Mouse (Mus musculus) spleen, adult 18-20 months (tissue): ENCODE measurements around the gene Lef1.

ENCODE experiments used
- DNase-seq, 2 experiments: peaks; one replicate each; pipeline ENCODE4 v3.0.0; 2022; ENCODE audit warnings: mixed read lengths in 2 of 2

The Lef1 gene

DNA sequence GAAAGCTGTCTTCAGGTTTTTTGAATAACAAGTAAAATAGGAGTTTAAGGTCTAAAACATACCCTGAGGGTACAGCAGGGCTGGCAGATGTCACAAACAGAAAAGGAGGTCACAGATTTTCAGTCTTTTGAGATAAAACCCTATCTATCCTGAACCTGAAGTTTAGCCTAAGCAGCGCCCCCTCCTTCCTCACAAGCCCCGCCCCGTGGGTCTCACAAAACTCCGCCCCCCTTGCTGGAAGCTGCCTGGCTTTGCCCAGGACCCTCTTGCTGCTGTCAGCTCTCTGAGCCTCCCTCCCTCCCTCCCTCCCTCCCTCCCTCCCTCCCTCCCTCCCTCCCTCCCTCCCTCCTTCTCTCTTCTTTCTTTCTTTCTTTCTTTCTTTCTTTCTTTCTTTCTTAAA lies 31.3 kb downstream of the Lef1 start:
- DNase-seq: no peak

- DNase-seq: no peak
Measured at GRCm38 (mm10) chr3:131144250-131144649, 34.0 kb downstream of the Lef1 start.

DNA sequence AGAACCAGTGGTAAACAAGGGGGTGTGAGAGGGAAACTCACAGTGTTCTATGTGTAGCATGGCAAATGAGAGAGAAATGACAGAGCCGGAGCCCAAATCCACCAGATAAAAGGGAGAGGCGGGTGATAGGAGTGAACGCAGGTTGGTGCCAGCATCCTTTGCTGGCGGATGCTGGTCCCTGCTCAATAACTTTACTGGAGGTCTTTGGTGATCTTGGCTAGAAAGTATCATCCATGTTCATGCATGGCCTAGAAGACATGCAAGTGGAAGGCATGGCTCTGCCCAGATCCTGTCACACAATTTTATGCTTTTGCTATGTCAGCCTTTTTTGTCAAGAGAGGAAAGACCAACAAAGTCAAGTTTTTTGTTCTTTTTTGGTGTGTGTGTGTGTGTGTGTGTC lies 42.6 kb downstream of the Lef1 start:
- no peak for DNase-seq

GRCm38 (mm10) chr3:131153896-131154295 lies 43.6 kb downstream of the Lef1 start:
- no peak for DNase-seq

GRCm38 (mm10) chr3:131154576-131154975 lies 44.3 kb downstream of the Lef1 start:
- DNase-seq: no peak

GRCm38 (mm10) chr3:131155066-131155465 lies 44.8 kb downstream of the Lef1 start:
- no peak for DNase-seq

GRCm38 (mm10) chr3:131155657-131156056 lies 45.4 kb downstream of the Lef1 start:
- DNase-seq: no peak

GRCm38 (mm10) chr3:131156377-131156776 lies 46.1 kb downstream of the Lef1 start:
- DNase-seq: no peak

- peak in 1 of 2 experiments; percentile 33 for DNase-seq
Measured at GRCm38 (mm10) chr3:131157471-131157870, 47.2 kb downstream of the Lef1 start.

DNA sequence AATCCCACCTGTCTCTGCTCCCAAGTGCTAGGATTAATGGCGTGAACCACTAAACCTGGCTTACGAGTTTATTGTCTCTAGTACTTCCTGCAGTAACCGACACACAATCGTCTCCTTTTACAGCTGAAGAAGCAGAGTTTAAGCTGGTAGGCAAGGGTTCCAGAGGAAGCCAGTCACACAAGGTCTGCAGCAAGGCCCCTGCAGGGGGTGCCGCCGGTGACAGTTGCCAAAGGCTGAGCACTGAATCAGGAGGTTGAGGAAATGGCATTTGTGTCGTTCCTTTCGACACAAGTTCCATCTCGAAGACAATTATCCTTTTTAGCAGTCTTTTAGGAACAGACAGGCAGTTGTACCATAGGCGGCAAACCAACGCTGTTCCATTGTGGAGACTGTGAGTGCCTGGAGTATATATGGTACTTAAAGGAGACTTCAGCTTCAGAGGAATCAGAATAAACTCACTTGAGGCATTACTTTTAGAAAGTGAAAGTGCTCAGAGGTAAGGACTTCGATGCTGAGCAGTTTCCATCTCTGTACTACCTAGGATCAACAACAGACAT lies 49.0 kb downstream of the Lef1 start:
- no peak for DNase-seq

DNA sequence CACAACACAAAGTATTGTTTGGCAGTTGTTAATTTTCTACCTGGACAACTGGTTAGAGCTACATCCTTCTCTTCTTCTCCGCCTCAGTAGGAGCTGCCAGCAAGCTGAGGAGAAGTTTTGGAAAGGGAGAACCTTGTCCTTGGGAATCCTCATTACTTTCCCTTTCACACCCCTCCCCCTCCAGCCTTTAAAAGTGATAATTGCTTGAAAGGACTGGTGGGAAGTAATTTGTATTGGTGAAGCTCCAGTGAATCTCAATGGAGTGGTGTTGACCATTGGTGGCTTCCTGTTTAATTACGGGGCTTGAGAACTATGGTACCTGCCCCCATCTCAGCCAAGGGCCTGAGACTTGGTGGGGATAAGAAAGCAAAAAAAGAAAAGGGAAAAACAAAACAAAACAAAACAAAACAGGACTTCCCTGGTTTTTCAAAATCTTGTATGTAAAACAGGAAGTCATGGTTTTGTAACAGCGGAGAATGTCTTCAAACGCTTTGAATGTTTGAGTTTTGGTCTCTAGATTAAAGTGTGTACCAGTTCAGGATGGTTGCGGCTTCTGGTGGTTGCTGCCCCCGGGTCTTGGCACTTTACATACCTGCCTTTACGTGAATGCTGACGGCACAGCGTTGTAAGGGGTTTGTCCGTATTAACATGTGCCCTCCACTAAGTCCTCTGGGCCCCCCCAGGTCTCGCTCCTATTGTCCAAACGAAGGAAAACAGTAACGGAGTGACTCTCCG lies 49.8 kb downstream of the Lef1 start:
- no peak for DNase-seq

DNA sequence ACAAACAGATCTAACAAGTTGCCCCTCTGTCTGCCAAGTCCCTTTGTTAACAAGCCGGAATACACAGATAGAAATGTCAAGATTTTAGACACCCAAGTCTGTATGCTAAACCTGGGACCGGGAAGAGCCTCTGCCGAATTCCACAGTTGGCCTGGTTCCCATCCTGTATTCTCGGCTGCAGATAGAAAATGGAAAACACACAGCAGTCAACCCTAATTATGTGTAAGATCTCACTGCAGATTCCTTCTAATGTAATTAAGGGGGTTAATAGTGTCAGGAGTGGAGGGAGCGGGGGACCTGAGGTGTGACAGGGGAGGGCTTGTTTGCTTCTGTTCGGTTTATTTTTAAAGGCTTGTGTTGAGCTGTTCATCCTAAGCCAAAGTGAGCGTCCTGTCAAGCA lies 50.6 kb downstream of the Lef1 start:
- no peak for DNase-seq

- DNase-seq: no peak
Measured at GRCm38 (mm10) chr3:131167731-131168130, 57.5 kb downstream of the Lef1 start.

DNA sequence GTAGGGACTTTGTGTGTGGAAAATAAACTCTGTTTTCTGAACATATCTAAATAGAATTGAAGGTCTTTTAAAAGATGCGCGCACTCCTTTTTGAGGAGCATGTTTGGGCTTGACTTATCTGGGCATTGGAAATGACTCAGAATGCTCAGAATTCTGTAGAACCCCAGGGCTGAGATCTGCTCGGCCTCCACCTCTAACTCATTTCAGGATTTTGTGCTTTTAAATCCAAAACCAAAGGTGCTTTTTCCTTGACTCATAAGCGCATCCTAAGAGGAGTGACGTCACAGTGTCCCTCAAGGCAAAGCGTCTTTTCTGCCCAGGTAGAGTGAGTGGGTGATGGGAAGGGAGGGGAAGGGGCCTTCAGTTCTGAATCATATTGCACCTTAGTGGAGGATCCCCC lies 58.9 kb downstream of the Lef1 start:
- DNase-seq: no peak

- DNase-seq: no peak
Measured at GRCm38 (mm10) chr3:131170099-131170643, 59.9 kb downstream of the Lef1 start.

GRCm38 (mm10) chr3:131171292-131171960 lies 61.2 kb downstream of the Lef1 start:
- no peak for DNase-seq

DNA sequence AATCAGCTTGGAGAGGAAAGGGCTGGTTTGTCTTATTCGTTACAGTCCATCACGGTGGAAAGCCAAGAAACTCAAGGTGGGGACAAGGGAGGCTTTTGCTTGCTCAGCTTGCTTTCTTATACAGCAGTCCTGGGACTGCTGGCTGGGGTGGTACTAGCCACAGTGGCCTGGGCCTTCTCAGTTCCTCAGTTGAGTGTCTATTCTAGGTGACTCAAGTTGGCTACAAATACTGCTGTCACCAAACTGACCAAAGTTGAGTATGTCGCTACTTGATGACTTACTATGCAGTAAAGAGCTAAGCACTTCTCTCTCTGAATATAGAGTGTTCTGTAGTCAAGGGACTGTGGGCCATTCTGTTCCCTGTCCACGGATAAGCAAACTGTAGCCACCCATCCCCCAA lies 62.0 kb downstream of the Lef1 start:
- no peak for DNase-seq

GRCm38 (mm10) chr3:131181006-131181405 lies 70.7 kb downstream of the Lef1 start:
- no peak for DNase-seq

GRCm38 (mm10) chr3:131182158-131182557 lies 71.9 kb downstream of the Lef1 start:
- no peak for DNase-seq

DNA sequence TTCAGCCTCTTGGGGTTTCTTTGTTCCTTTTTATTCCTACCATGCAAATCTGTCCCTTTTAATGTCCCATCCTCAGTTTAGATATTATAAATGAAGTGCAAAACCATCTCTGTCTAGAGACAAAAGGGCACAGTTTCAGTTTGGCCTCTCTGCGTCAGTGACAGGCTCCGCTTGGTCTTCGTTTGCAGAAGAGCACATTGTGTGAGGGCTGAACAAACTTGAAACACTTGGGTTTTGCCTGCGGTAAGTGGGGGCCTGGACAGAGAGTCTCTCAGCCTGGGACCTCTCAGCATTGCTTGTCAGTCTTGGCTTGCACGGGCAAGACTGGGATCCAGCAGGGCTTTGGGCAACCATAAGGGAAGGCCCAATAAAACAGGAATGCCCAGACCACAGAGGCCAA lies 75.9 kb downstream of the Lef1 start:
- DNase-seq: no peak

GRCm38 (mm10) chr3:131190239-131190638 lies 80.0 kb downstream of the Lef1 start:
- no peak for DNase-seq

- DNase-seq: no peak
Measured at GRCm38 (mm10) chr3:131190671-131191367, 80.5 kb downstream of the Lef1 start.

DNA sequence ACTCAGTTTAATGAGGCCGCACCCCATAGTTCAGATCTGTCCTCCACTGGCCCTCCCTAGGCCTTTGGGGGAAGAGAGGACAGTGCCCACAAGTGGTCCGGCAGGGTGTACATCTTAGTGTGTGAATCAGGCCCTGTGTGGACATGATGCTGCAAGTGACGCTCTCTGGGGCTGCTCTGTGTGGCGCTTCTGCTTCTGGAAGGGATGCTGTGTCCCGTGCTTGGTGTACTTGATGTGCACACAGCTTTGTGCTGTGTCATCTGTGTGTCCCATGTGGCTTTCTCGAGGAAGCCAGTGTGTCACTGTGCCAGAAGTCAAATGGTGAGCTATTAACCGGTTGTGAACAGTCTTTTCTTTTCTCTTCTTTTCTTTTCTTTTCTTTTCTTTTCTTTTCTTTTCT lies 81.2 kb downstream of the Lef1 start:
- no peak for DNase-seq
